Mouse (Mus musculus): ENCODE measurements around the gene Tcp10b. TPM values are rescaled to one million over a fixed set of nuclear protein-coding genes. Genes with fewer than 3 reads are reported as not detected.
"Not testable (repeated sequence)": the region's sequence is repeated elsewhere in the genome, so short reads cannot be mapped to it uniquely, and the experiment has no call there.

Gene Tcp10b
- 0.23 TPM in 1 of 2 replicates, not detected in the other for polyA plus RNA-seq (2014; fragmentation: Nextera tagmentation; extraction: Ambion mirVana)

DNA sequence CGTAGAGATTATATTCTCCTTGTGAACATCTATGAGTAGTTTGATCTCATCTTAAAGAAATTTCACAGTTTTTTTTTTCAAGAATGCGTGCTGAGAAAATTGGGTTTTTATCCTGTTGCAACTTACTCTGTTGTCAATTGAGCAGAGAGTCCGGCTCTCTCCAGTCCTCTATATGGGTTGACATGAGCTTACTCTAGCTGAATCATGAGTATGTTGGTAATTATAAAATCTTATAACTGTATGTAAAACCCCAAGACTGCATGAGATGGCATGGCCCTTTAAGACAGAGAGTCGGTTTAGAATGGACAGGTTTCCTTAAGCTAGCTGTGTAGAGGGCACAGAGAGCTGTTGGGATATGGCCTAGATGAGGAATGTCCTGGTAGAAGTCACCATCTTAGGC, at the start of gene Tcp10b:
Gene Tcp10b (plus strand): TSS at position 301 of the 400 bp plus-strand sequence.
- not testable (repeated sequence) for H3K9me3 ChIP-seq (ENCODE audit: control insufficient read depth, low read length); ATAC-seq (ENCODE audit: low FRiP score)
- WGBS: 90% methylated on average over 3 of the region's 4 CpGs

DNA sequence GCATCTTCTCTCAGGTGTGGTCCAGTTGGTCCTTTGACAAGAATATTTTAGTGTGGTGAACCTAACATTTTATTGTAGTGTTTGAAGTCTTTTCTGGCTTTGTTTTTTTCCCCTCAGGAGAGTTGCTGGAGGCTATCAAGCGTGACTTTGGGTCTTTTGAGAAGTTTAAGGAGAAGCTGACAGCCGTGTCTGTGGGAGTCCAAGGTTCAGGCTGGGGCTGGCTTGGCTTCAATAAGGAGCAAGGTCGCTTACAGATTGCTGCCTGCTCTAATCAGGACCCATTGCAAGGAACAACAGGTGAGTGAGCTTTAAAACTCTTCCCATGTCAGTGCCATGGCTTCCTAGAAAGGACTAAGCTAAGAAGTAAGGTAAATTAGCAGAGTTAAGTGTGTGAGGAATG, 47.6 kb upstream of the Tcp10b start:
- 81% methylated on average over 3 of the region's 3 CpGs for WGBS
- Histone ChIP-seq H3K36me3 (ENCODE audit: control insufficient read depth, insufficient read depth, low read length) (peaks cover 4% of the 10 kb centered on the region), H3K27ac (ENCODE audit: low read depth, low read length) (no peak overlapping the region), H3K4me3 (ENCODE audit: low read depth, low read length) (no peak overlapping the region), H3K27me3 (ENCODE audit: control insufficient read depth, insufficient read depth, low read length) (no peaks in the 10 kb centered on the region), H3K9me3 (ENCODE audit: control insufficient read depth, low read length) (no peaks in the 10 kb centered on the region), H3K4me2 (replicated peaks; ENCODE audit: low read depth, low read length) (no peak overlapping the region), H3K4me1 (replicated peaks; ENCODE audit: control insufficient read depth, insufficient read depth, low read length) (no peaks in the 10 kb centered on the region), H3K9ac (ENCODE audit: low read depth, low read length) (no peak overlapping the region)
- no peak for DNase-seq (ENCODE audit: low spot score)
- ATAC-seq (ENCODE audit: low FRiP score): no peak

More for the DNA sequence above, at the start of gene Tcp10b:
- not testable (repeated sequence) for H3K36me3 ChIP-seq (ENCODE audit: control insufficient read depth, insufficient read depth, low read length); H3K4me1 ChIP-seq (replicated peaks; ENCODE audit: control insufficient read depth, insufficient read depth, low read length); H3K9ac ChIP-seq (ENCODE audit: low read depth, low read length); H3K27me3 ChIP-seq (ENCODE audit: control insufficient read depth, insufficient read depth, low read length); DNase-seq (ENCODE audit: low spot score); H3K4me2 ChIP-seq (replicated peaks; ENCODE audit: low read depth, low read length); H3K27ac ChIP-seq (ENCODE audit: low read depth, low read length); H3K4me3 ChIP-seq (ENCODE audit: low read depth, low read length)

DNA sequence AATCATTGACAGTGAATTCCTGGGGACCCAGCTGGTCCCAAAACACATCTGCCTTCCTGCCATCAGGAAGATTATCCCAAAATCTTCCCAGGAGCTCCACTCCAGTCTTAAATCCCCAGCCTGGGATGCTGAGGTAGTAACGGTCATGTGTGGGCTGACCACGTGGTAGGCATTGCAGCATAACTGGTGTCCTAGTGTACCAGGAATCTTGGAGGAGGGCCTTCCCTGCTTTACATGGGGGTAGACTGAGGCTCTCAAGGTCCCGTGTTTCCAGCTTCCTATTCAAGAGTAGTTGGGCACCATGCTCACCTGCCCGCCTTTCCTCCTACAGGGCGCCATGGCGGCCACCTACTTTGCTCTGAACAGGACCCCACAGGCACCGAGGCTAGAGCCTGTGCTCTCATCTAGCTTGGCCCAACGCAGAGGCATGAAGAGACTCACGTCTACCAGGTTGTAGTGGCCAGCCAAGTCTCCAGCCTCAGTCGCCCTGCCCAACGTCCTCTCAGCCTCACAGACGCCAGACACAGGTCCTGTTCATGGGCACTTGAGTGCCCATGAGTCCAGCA, 24.2 kb upstream of the Tcp10b start:
- not testable (repeated sequence) for ATAC-seq (ENCODE audit: low FRiP score); H3K27ac ChIP-seq (ENCODE audit: low read depth, low read length); H3K4me1 ChIP-seq (replicated peaks; ENCODE audit: control insufficient read depth, insufficient read depth, low read length); H3K9me3 ChIP-seq (ENCODE audit: control insufficient read depth, low read length); H3K27me3 ChIP-seq (ENCODE audit: control insufficient read depth, insufficient read depth, low read length); H3K9ac ChIP-seq (ENCODE audit: low read depth, low read length); H3K4me3 ChIP-seq (ENCODE audit: low read depth, low read length); H3K36me3 ChIP-seq (ENCODE audit: control insufficient read depth, insufficient read depth, low read length); H3K4me2 ChIP-seq (replicated peaks; ENCODE audit: low read depth, low read length); DNase-seq (ENCODE audit: low spot score)
- 86% methylated on average over 3 of the region's 12 CpGs for WGBS

DNA sequence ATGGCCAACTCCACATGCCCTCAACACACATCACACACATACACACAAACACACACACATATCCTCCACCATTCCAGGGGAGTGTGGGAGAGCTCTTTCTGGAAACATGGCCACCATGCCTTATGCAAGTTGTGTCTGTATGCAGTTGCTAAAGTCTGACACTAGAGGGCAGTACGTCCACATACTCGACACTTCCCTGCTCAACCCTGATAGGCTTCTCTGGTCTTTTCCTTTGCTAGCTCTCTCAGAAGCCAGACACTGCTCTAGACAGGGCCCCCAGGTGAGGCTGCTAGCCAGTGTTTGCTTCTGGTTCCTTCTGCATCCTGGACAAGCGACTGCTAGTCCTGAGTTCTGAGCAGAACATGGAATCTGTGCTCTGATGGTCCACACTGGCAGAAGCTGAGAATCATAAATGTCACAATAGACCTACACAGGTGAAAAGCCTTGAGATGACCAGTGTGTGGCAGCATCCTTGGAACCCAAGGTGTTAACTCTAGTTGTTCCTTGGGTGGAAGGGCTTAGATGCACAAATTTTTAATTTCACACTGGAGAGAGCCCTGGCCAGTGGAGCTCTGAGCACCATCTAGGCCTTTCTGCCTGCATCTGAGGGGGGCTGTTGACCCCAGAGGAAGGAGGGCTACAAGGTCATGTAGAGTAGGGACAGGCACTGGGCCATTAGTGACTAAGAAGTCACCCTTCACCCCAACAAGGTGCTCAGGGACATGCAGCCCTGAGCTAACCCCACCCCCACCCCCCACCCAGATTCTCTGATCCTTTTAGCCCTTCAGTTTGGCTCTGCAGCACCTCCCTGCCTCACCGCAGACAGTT, 16.8 kb upstream of the Tcp10b start:
- H3K4me1 ChIP-seq (replicated peaks; ENCODE audit: control insufficient read depth, insufficient read depth, low read length); H3K9me3 ChIP-seq (ENCODE audit: control insufficient read depth, low read length); H3K4me2 ChIP-seq (replicated peaks; ENCODE audit: low read depth, low read length); H3K36me3 ChIP-seq (ENCODE audit: control insufficient read depth, insufficient read depth, low read length); H3K27ac ChIP-seq (ENCODE audit: low read depth, low read length); H3K4me3 ChIP-seq (ENCODE audit: low read depth, low read length); H3K27me3 ChIP-seq (ENCODE audit: control insufficient read depth, insufficient read depth, low read length); H3K9ac ChIP-seq (ENCODE audit: low read depth, low read length): not testable (repeated sequence)
- ATAC-seq (ENCODE audit: low FRiP score) (peak; percentile 74), DNase-seq (ENCODE audit: low spot score) (peak; percentile 69)
- WGBS: 5% methylated on average over 3 of the region's 4 CpGs

DNA sequence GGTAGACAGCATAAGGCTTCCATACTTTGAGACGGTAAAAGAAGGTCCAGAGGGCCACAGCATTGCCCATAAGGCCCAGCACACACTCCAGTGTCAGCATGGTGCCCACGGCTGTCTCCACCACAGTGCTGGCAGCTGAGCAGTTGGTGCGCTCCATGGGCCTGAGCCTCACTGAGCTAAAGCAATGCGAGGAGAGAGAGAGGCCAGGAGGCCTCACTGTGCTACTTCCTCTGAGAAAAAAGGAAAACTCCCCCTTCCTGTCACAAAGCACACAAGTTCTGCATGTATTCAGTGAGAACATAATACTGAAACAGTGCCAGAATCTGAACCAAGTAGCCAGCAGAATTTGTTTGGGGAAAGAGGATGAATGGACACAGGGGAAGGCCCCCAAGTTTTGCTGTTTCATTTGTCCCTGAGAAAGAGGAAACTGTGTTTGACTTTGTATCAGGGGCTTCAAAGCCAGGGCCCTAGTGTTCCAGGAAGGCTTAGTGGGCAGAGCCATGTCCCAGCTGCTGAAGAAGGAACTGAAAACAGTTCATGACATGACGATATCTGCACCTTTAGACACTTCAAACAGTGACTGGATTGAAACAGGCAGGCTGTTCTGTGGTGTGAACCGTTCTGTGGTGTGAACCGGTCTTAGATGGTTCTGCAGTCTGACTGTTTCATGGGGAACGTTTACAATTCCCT, 8.6 kb upstream of the Tcp10b start, which contains the start of gene Gpr31b:
Gene Gpr31b (minus strand): TSS at position 173 of the 690 bp plus-strand sequence.
- H3K27me3 ChIP-seq (ENCODE audit: control insufficient read depth, insufficient read depth, low read length); H3K4me2 ChIP-seq (replicated peaks; ENCODE audit: low read depth, low read length); H3K4me3 ChIP-seq (ENCODE audit: low read depth, low read length); DNase-seq (ENCODE audit: low spot score); ATAC-seq (ENCODE audit: low FRiP score); H3K36me3 ChIP-seq (ENCODE audit: control insufficient read depth, insufficient read depth, low read length); H3K9ac ChIP-seq (ENCODE audit: low read depth, low read length); H3K9me3 ChIP-seq (ENCODE audit: control insufficient read depth, low read length); H3K27ac ChIP-seq (ENCODE audit: low read depth, low read length); H3K4me1 ChIP-seq (replicated peaks; ENCODE audit: control insufficient read depth, insufficient read depth, low read length): not testable (repeated sequence)
- WGBS: 60% methylated on average over 1 of the region's 8 CpGs

DNA sequence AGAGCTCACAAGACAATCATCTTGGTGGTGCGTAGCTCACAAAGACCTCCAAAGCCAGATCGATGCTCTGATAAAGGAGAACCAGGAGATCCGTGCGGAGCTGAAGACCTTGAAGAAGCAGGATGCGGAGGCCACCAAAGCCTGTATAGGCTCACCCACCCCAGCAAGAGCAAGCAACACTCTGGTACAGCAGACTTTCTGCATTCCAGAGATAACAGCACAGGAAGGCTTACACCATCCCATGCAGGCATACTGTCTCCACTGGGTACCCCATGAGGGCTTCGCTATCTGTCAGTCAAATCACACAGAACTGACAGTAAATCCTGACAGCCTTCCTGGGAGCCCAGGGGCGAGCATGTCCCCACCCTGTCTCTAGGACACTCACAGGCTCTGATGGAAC, 2.0 kb downstream of the Tcp10b start:
- H3K36me3 ChIP-seq (ENCODE audit: control insufficient read depth, insufficient read depth, low read length); H3K4me3 ChIP-seq (ENCODE audit: low read depth, low read length); H3K4me1 ChIP-seq (replicated peaks; ENCODE audit: control insufficient read depth, insufficient read depth, low read length); DNase-seq (ENCODE audit: low spot score); H3K9ac ChIP-seq (ENCODE audit: low read depth, low read length); H3K27me3 ChIP-seq (ENCODE audit: control insufficient read depth, insufficient read depth, low read length); H3K9me3 ChIP-seq (ENCODE audit: control insufficient read depth, low read length); H3K27ac ChIP-seq (ENCODE audit: low read depth, low read length); ATAC-seq (ENCODE audit: low FRiP score); H3K4me2 ChIP-seq (replicated peaks; ENCODE audit: low read depth, low read length): not testable (repeated sequence)
- WGBS: 100% methylated on average over 2 of the region's 7 CpGs

DNA sequence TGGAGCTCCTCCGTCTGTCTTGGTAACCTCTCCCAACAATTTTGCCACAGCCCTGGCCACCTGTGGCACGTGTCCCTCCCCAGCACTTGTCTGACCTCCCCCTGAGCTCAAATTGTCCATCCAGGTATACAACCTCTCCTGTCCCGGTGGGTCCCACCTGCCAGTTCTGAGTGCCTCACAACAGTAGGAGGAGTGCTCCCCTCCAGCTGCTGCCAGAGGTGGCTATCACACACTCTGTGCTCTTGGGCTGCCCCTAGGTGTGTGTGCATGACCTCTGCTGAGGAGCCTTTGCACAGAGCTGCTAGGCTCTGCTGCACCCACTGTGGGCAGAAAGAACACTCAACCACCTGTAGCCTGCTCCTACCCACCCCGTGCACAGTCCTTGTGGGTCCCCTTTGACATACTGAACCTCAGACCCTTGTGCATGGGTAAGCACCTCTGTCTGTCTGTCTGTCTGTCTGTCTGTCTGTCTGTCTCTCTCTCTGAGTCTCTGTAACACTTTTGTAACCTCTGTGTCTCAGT, 7.0 kb downstream of the Tcp10b start:
- not testable (repeated sequence) for H3K9ac ChIP-seq (ENCODE audit: low read depth, low read length); H3K36me3 ChIP-seq (ENCODE audit: control insufficient read depth, insufficient read depth, low read length); H3K4me2 ChIP-seq (replicated peaks; ENCODE audit: low read depth, low read length); H3K9me3 ChIP-seq (ENCODE audit: control insufficient read depth, low read length); H3K27ac ChIP-seq (ENCODE audit: low read depth, low read length); H3K4me1 ChIP-seq (replicated peaks; ENCODE audit: control insufficient read depth, insufficient read depth, low read length); DNase-seq (ENCODE audit: low spot score); H3K4me3 ChIP-seq (ENCODE audit: low read depth, low read length); ATAC-seq (ENCODE audit: low FRiP score); H3K27me3 ChIP-seq (ENCODE audit: control insufficient read depth, insufficient read depth, low read length)
- no CpG with 5 or more reads among the region's 4 CpGs for WGBS

DNA sequence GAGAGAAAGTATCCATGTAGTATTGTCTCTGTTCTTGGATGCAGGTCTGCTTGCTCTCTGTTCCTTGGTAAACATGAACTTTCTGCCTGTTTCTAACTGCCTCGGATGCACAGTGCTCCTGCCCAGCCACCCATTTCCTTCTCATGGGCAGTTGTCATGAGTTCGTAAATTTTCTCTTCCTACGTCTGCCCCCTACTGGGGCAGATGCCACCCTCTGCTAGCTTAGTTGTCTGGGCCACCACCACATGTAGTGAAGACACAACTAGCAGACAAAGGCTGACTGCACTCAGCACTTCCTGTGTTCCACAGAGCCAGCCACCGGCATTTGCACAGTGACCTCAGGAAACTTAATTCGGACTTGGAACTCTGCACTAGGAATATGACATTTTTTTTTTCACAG, 8.3 kb downstream of the Tcp10b start:
- not testable (repeated sequence) for H3K36me3 ChIP-seq (ENCODE audit: control insufficient read depth, insufficient read depth, low read length); H3K4me1 ChIP-seq (replicated peaks; ENCODE audit: control insufficient read depth, insufficient read depth, low read length); ATAC-seq (ENCODE audit: low FRiP score); H3K9ac ChIP-seq (ENCODE audit: low read depth, low read length); H3K27ac ChIP-seq (ENCODE audit: low read depth, low read length); H3K4me3 ChIP-seq (ENCODE audit: low read depth, low read length); DNase-seq (ENCODE audit: low spot score); H3K27me3 ChIP-seq (ENCODE audit: control insufficient read depth, insufficient read depth, low read length); H3K4me2 ChIP-seq (replicated peaks; ENCODE audit: low read depth, low read length); H3K9me3 ChIP-seq (ENCODE audit: control insufficient read depth, low read length)
- 70% methylated on average over 4 of the region's 5 CpGs for WGBS

Data from hindbrain, embryonic 11.5 days (tissue).